Mouse (Mus musculus): ENCODE results near the gene 2010111I01Rik. TPM values are rescaled to one million over a fixed set of nuclear protein-coding genes. Genes with fewer than 3 reads are reported as not detected.

2010111I01Rik gene
- polyA plus RNA-seq, 1 experiment from 2014 or later: 80.8 TPM

- Histone ChIP-seq H3K27ac (ENCODE audit: low read depth, low read length) (no peak overlapping the region), H3K9me3 (ENCODE audit: control insufficient read depth, low read length) (no peaks in the 10 kb centered on the region), H3K4me3 (ENCODE audit: low read depth, low read length) (no peak overlapping the region), H3K9ac (ENCODE audit: low read length) (no peak overlapping the region), H3K4me1 (ENCODE audit: control insufficient read depth, insufficient read depth, low read length) (peaks cover 11% of the 10 kb centered on the region), H3K27me3 (ENCODE audit: control insufficient read depth, insufficient read depth, low read length) (no peaks in the 10 kb centered on the region), H3K4me2 (ENCODE audit: low read depth) (no peak overlapping the region), H3K36me3 (ENCODE audit: control insufficient read depth, insufficient read depth, low read length) (no peaks in the 10 kb centered on the region; the same call in 1 of the 2 replicates)
- 96% methylated on average over 11 of the region's 11 CpGs for WGBS
- ATAC-seq (ENCODE audit: insufficient read depth, low FRiP score, low TSS enrichment) (no peak), DNase-seq (ENCODE audit: low spot score) (no peak)
These were observed 282.9 kb downstream of the 2010111I01Rik start for GRCm38 (mm10) chr13:63247631-63248030.

- H3K4me3 ChIP-seq (ENCODE audit: low read depth, low read length): no peak overlapping the region
- H3K27me3 ChIP-seq (ENCODE audit: control insufficient read depth, insufficient read depth, low read length): no peaks in the 10 kb centered on the region
- 91% methylated on average over 10 of the region's 10 CpGs for WGBS
- H3K9ac ChIP-seq (ENCODE audit: low read length): no peak overlapping the region
- no peak overlapping the region for H3K4me2 ChIP-seq (ENCODE audit: low read depth)
- DNase-seq (ENCODE audit: low spot score): no peak
- peaks cover 11% of the 10 kb centered on the region for H3K4me1 ChIP-seq (ENCODE audit: control insufficient read depth, insufficient read depth, low read length)
- no peak for ATAC-seq (ENCODE audit: insufficient read depth, low FRiP score, low TSS enrichment)
- H3K36me3 ChIP-seq (ENCODE audit: control insufficient read depth, insufficient read depth, low read length): no peaks in the 10 kb centered on the region; the same call in 1 of the 2 replicates
- H3K9me3 ChIP-seq (ENCODE audit: control insufficient read depth, low read length): no peaks in the 10 kb centered on the region
- no peak overlapping the region for H3K27ac ChIP-seq (ENCODE audit: low read depth, low read length)
These were observed 283.6 kb downstream of the 2010111I01Rik start for GRCm38 (mm10) chr13:63248318-63248717.

DNA sequence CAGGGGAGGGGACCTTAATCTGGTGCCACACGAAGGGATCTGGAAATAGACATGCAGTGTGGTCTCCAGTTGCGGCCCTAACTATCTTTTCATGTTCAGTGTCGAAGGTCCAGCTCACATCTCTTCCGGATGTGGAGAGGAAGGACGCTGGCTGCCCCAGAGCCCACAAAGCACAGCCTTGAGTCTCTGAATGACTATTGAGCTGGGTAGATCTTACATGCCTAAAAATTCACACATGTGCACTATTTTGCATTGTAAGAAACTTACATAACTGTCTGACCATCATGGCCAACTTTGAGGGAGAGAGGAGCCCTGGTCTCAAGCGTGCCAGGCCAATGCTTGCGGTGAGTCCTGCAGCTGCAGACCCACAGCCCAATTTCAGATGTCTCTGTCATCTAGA lies 284.5 kb downstream of the 2010111I01Rik start:
- H3K4me1 ChIP-seq (ENCODE audit: control insufficient read depth, insufficient read depth, low read length): peaks cover 6% of the 10 kb centered on the region
- ATAC-seq (ENCODE audit: insufficient read depth, low FRiP score, low TSS enrichment): no peak
- 90% methylated on average over 7 of the region's 7 CpGs for WGBS
- no peaks in the 10 kb centered on the region for H3K9me3 ChIP-seq (ENCODE audit: control insufficient read depth, low read length)
- H3K9ac ChIP-seq (ENCODE audit: low read length): no peak overlapping the region
- no peak for DNase-seq (ENCODE audit: low spot score)
- H3K27ac ChIP-seq (ENCODE audit: low read depth, low read length): no peak overlapping the region
- no peak overlapping the region for H3K4me2 ChIP-seq (ENCODE audit: low read depth)
- H3K4me3 ChIP-seq (ENCODE audit: low read depth, low read length): no peak overlapping the region
- H3K36me3 ChIP-seq (ENCODE audit: control insufficient read depth, insufficient read depth, low read length): no peaks in the 10 kb centered on the region
- H3K27me3 ChIP-seq (ENCODE audit: control insufficient read depth, insufficient read depth, low read length): no peaks in the 10 kb centered on the region

GRCm38 (mm10) chr13:63249741-63250431 lies 285.2 kb downstream of the 2010111I01Rik start:
- Histone ChIP-seq H3K9ac (ENCODE audit: low read length) (no peak overlapping the region), H3K4me1 (ENCODE audit: control insufficient read depth, insufficient read depth, low read length) (no peaks in the 10 kb centered on the region), H3K36me3 (ENCODE audit: control insufficient read depth, insufficient read depth, low read length) (no peaks in the 10 kb centered on the region), H3K4me2 (ENCODE audit: low read depth) (no peak overlapping the region), H3K27me3 (ENCODE audit: control insufficient read depth, insufficient read depth, low read length) (no peaks in the 10 kb centered on the region), H3K4me3 (ENCODE audit: low read depth, low read length) (no peak overlapping the region), H3K9me3 (ENCODE audit: control insufficient read depth, low read length) (no peaks in the 10 kb centered on the region), H3K27ac (ENCODE audit: low read depth, low read length) (no peak overlapping the region)
- no peak for DNase-seq (ENCODE audit: low spot score)
- 86% methylated on average over 8 of the region's 8 CpGs for WGBS
- no peak for ATAC-seq (ENCODE audit: insufficient read depth, low FRiP score, low TSS enrichment)

DNA sequence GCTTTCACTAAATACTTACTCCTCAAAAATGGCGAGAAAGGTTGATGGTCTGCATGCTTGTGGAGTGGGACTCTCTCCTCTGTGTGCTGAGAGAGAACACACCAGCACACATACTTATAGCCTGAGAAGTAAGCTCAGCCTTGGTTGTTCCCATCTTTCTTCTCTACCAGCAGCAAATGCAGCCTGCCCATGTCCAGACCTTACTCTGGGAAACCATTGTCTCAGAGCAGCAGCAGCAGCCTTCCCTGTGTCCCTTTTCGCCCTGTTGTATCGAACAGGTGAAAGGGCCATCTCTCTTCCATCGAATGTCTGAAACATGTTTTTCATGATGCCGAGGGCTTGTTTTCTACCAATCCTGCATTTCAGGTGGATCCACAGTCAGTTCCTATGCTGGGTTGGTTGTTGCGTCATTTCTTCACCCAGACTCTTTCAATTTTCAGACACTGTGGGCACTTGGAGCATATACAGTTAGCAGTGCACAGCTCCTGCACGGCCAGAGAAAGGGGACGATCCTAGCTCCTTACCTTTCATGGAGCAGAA lies 285.8 kb downstream of the 2010111I01Rik start:
- DNase-seq (ENCODE audit: low spot score): no peak
- 92% methylated on average over 8 of the region's 8 CpGs for WGBS
- ATAC-seq (ENCODE audit: insufficient read depth, low FRiP score, low TSS enrichment): no peak
- no peak overlapping the region for H3K4me2 ChIP-seq (ENCODE audit: low read depth)
- H3K9me3 ChIP-seq (ENCODE audit: control insufficient read depth, low read length): no peaks in the 10 kb centered on the region
- no peak overlapping the region for H3K9ac ChIP-seq (ENCODE audit: low read length)
- no peak overlapping the region for H3K27ac ChIP-seq (ENCODE audit: low read depth, low read length)
- H3K36me3 ChIP-seq (ENCODE audit: control insufficient read depth, insufficient read depth, low read length): no peaks in the 10 kb centered on the region
- no peaks in the 10 kb centered on the region for H3K27me3 ChIP-seq (ENCODE audit: control insufficient read depth, insufficient read depth, low read length)
- no peak overlapping the region for H3K4me3 ChIP-seq (ENCODE audit: low read depth, low read length)
- no peaks in the 10 kb centered on the region for H3K4me1 ChIP-seq (ENCODE audit: control insufficient read depth, insufficient read depth, low read length)

DNA sequence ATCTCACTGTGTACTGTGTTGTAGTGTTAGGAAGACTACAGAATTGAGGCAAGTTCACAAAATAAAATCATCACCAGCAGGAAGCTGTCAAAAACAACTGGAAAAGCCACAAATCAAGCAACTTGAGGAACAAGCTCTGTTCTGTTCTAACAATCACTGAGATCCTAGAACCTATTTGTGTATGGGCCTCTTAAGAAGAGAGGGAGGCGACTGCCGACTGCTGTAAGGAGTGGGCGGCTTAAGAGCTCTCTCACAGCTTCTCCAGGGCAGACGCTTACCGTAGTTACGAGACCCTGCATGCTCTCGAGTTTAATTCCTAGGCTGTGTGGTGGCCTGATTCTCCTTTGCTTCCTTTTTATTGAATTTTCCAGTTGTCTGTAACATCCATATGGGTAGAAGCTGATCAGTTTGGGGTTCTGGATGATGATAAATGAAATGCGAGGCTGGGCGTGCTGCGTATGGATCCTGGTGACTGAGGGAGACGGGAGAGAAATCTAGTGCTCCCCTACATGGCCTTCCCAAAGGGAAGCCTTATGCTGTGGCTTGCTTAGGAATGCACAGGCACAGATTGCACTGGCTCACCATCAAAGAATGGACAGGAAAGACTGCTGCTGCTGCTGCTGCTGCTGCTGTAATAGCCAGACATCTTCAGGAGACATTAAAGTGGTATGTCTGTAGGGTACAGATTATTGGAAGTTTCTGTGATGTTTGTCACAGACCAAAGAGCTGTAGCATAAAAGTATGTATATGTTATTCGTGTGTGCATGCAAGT lies 286.6 kb downstream of the 2010111I01Rik start:
- H3K4me2 ChIP-seq (ENCODE audit: low read depth): no peak overlapping the region

GRCm38 (mm10) chr13:63252295-63253010 lies 287.8 kb downstream of the 2010111I01Rik start:
- Histone ChIP-seq H3K4me3 (ENCODE audit: low read depth, low read length) (no peak overlapping the region), H3K9ac (ENCODE audit: low read length) (no peak overlapping the region), H3K4me2 (ENCODE audit: low read depth) (no peak overlapping the region), H3K36me3 (ENCODE audit: control insufficient read depth, insufficient read depth, low read length) (peaks cover 4% of the 10 kb centered on the region; the same call in 1 of the 2 replicates), H3K27ac (ENCODE audit: low read depth, low read length) (no peak overlapping the region), H3K4me1 (ENCODE audit: control insufficient read depth, insufficient read depth, low read length) (no peaks in the 10 kb centered on the region), H3K27me3 (ENCODE audit: control insufficient read depth, insufficient read depth, low read length) (no peaks in the 10 kb centered on the region), H3K9me3 (ENCODE audit: control insufficient read depth, low read length) (no peaks in the 10 kb centered on the region)
- 96% methylated on average over 2 of the region's 2 CpGs for WGBS
- DNase-seq (ENCODE audit: low spot score) (no peak), ATAC-seq (ENCODE audit: insufficient read depth, low FRiP score, low TSS enrichment) (no peak)

More for the DNA sequence above, 286.6 kb downstream of the 2010111I01Rik start:
- DNase-seq (ENCODE audit: low spot score) (no peak), ATAC-seq (ENCODE audit: insufficient read depth, low FRiP score, low TSS enrichment) (no peak)
- Histone ChIP-seq H3K27ac (ENCODE audit: low read depth, low read length) (no peak overlapping the region), H3K9me3 (ENCODE audit: control insufficient read depth, low read length) (no peaks in the 10 kb centered on the region), H3K36me3 (ENCODE audit: control insufficient read depth, insufficient read depth, low read length) (no peaks in the 10 kb centered on the region), H3K4me1 (ENCODE audit: control insufficient read depth, insufficient read depth, low read length) (no peaks in the 10 kb centered on the region), H3K4me3 (ENCODE audit: low read depth, low read length) (no peak overlapping the region), H3K27me3 (ENCODE audit: control insufficient read depth, insufficient read depth, low read length) (no peaks in the 10 kb centered on the region), H3K9ac (ENCODE audit: low read length) (no peak overlapping the region)
- WGBS: 82% methylated on average over 12 of the region's 12 CpGs

DNA sequence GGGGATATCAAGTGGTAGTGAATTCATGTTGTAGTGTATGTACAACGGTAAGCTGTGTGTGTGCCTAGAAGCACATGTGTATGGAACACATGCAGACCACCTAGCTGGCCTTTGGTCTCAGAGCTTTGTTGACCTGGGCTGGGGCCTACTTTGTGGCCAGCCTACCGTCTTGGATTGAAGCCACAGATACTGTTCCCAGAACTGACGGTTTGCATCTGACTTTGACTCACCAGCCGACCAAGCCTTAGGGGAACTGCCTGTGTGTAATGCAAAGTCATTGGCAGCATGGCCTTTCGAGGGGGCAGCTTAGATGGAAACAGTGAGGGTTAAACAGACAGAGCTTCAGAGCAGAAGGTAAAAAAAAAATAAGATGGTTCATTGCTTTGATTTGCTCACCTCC lies 288.5 kb downstream of the 2010111I01Rik start:
- Histone ChIP-seq H3K9ac (ENCODE audit: low read length) (no peak overlapping the region), H3K27ac (ENCODE audit: low read depth, low read length) (no peak overlapping the region), H3K27me3 (ENCODE audit: control insufficient read depth, insufficient read depth, low read length) (no peaks in the 10 kb centered on the region), H3K9me3 (ENCODE audit: control insufficient read depth, low read length) (no peaks in the 10 kb centered on the region), H3K4me1 (ENCODE audit: control insufficient read depth, insufficient read depth, low read length) (no peaks in the 10 kb centered on the region), H3K4me3 (ENCODE audit: low read depth, low read length) (no peak overlapping the region), H3K4me2 (ENCODE audit: low read depth) (no peak overlapping the region), H3K36me3 (ENCODE audit: control insufficient read depth, insufficient read depth, low read length) (peaks cover 4% of the 10 kb centered on the region; the same call in 1 of the 2 replicates)
- DNase-seq (ENCODE audit: low spot score): no peak
- WGBS: 92% methylated on average over 5 of the region's 5 CpGs
- ATAC-seq (ENCODE audit: insufficient read depth, low FRiP score, low TSS enrichment): no peak

Data from neural tube, embryonic 11.5 days (tissue).